Mouse (Mus musculus) heart, adult 9 months (tissue): ENCODE measurements at regions not wholly inside any gene's neighbourhood (a gene's known extent, or its start where the extent isn't known, plus 50 kb on each side); places are given as distances from the start of the nearest gene placed in this dataset.

Experiments used
- DNase-seq, 2 experiments: peaks; one replicate each; pipeline ENCODE4 v3.0.0; 2022; ENCODE audit warnings: low spot score in 2 of 2

DNA sequence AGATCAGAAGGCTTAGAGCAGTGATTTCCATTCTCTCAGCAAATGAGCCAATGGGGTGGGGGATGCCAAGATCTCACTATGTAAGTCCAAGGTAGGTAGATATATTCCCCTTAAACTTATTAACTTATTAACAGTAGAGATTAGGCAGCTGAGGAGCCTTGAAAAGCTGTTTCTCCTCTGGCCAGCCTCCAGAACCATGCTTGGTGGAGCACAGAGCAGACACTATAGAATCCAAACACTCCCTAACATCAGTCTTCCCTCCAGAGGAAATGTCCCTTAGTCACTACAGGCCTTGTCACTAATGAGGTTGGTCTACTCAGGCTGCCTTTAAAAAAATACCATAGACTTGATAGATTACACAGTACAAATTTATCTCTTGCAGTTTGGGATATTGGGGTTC is 152.8 kb upstream of the Usp24 start:
- no peak for DNase-seq

GRCm38 (mm10) chr4:106167716-106168115 is 148.3 kb upstream of the Usp24 start:
- DNase-seq, result no peak

DNA sequence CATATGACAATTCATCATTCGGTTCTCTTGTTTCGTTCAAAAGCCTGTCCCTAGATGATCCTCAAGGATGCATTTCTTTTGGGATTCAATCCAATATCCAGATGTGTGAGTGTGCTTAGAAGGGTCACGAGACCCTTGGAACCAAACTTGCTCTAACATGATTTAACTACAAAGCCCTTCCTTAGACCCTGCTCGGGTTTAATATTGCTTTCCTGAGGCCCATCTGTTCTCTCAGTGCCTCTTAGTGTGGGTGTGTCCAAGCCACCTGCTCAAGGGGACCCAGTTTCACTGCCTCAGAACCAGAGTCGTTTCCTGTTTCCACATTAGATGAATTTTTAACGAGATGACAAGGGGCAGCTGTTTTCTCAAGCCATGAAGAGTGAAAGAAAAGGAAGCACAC is 147.3 kb upstream of the Usp24 start:
- no peak for DNase-seq

DNA sequence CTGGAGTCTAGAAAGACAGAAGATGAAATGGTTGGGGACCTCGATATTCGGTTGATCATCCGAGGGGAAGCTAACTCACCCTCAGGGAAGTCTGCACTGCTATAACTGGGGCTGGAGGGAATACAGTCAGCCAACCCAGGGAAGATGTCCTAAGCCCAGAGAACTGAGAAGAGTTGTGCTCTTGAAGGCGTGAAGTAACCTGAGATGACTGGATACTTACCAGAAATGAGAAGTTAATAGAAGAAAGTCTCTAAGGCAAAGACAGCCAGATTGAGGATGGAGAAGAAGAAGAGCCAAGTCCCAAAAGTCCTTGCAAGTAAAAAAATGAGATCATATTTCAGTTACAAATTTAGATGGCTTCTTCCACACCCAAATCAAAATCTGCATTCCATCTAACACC is 146.5 kb upstream of the Usp24 start:
- no peak for DNase-seq

DNA sequence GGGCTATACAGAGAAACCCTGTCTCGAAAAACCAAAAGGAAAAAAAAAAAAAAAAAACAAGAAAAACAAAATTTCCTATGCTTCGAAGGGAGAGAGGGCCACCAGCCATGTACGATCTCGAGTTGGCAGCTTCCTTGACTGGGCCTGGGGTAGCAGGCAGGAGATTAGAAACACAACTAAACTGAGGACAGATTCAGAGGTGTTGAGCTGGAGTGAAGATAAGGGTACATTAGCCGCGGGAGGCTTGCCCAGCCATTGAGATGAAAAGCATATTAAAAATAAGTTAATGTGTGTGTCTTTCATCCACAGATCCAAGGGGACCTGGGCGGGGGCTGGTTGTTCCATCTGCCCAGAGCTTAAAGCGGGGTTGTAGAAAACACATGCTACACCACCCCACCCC is 145.3 kb upstream of the Usp24 start:
- DNase-seq, result no peak

GRCm38 (mm10) chr4:106175352-106175751 is 140.7 kb upstream of the Usp24 start:
- DNase-seq, result no peak

DNA sequence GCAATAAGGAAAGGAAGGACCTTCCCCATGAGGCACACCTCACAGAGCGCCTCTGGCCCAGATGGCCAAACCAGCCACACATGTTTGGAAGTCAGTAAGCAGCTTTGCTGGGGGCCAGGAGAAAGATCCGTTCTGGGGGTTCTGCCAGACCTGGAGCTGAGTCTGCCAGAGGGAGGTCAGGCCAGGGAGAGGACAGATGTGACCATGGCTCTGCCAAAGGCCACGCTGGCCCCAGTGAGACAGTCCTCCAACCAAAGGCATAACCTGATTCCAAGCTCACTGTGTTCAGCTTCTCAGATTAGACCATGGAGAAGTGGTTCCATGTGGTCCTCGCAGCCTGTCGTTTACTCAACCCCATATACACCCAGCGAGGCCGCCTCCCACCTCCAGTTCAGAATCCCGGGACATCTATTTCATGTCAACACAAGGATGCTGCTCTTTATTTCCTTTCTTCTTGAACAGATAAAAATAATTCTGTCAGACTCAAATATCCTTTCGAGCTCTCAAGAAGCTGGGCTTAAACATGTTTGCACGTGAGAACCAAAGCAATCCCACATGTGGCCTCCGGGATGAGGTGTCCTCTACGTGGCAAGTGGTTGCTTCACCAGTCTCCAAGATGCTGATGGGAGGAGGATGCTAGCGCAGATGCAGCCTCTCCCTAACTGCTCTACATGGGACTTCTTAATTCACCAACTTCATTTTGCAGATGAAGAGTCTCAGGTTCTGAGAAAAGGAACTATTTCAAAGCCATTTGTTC is 130.1 kb upstream of the Usp24 start:
- peak; percentile 77 to 86 for DNase-seq

DNA sequence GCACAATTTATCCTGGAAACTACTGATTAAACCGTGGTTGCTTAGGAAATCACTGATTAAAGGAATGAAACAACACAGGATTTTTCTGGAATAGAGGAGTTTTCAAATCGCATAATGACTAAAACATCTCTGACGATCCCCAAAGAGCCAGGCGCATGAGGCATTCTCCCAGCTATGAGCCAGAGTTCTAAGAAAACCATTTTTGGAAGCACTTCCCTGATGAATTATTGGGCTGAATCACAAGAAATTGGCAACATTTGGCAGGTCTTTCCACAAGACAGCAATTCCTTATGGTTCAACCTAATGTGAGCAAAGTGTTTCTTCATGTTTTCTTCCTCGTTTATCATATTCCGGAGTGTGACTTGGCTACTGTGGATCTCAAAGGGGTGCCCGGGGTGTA is 129.3 kb upstream of the Usp24 start:
- peak in 1 of 2 experiments; percentile 54 for DNase-seq

- no peak for DNase-seq
Measured at GRCm38 (mm10) chr4:106190248-106190647, 125.8 kb upstream of the Usp24 start.

GRCm38 (mm10) chr4:106191331-106191730 is 124.7 kb upstream of the Usp24 start:
- no peak for DNase-seq

- DNase-seq, result peak; percentile 47 to 52
Measured at GRCm38 (mm10) chr4:106191843-106192242, 124.2 kb upstream of the Usp24 start.

- DNase-seq, result no peak
Measured at GRCm38 (mm10) chr4:106193204-106193945, 122.6 kb upstream of the Usp24 start.

- peak; percentile 62 to 71 for DNase-seq
Measured at GRCm38 (mm10) chr4:106195497-106196166, 120.4 kb upstream of the Usp24 start.

- peak; percentile 80 to 85 for DNase-seq
Measured at GRCm38 (mm10) chr4:106199833-106200232, 116.2 kb upstream of the Usp24 start.

DNA sequence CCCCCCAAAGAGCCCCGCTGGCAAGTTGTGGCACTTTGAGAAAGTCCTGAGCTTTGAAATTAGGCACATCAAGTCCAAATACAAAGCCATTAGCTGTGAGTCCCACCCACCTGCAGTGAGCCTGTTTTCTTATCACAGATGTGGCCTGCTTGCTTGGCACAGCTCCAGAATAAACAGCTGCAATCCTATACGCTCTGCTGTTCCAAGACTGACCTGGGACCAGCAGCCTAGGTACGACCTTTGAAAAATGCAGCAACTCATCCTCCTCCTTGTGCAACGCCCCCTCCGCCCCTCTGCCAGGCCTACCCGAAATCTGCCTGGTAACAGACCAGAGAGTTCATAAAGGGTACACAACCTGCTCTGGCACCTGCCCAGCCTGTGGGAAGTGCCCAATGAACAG is 115.8 kb upstream of the Usp24 start:
- peak; percentile 34 to 43 for DNase-seq

DNA sequence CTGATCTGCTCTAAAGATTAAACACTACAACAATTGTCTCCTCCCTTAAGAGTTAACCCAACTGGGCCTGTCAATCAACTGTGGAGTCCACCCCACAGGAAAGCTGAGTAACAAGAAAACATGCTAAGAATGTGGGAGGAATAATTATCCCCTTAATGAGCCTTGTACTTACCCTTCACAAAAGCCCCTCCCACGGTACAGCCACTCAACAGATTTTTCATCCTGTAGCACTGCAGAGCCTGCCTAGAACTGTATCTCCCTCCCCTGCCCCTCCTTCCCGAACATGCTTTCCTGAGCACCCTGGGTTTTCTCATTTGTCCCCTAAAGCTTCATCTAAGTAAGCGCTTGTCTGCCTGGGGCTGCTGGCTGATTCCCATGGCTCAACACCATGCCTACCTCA is 113.5 kb upstream of the Usp24 start:
- DNase-seq, result no peak

DNA sequence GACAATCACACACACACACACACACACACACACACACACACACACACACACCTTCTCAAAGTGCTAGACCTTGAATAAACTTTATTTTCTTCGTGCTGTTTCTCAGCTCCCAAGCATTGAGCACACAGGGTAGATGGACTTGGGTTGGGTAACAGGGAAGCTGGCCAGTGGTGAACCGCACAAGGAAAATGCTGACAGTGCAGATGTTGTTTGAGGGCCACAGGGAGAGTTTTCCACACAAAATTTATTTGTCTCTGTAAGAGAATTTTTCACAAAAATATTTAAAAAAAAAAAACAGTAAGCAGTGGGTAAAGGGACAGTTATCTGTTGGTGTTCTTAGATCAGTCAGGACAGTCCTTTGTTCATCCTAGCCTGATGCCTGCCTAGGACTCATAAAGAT is 110.8 kb upstream of the Usp24 start:
- no peak for DNase-seq

- DNase-seq, result no peak
Measured at GRCm38 (mm10) chr4:106206023-106206422, 110.0 kb upstream of the Usp24 start.

DNA sequence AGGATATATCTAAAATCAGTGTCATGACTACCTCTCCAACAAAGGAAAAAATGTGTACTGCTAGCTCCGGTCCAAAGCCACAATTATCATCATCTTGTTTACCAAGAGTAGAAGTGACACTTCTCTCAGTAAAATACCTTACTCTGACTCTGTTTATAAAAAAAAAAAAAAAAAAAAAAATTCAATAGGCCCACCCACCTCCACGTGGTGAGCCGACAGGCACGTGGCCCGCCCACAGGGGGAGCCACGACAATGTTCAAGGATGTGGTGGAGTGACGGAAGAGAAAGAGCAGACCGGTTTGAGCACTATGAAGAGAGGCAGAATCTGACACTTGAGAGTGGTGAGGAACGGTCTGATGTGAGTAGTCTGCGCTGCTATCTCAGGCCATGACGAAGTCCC is 106.5 kb upstream of the Usp24 start:
- no peak for DNase-seq

- DNase-seq, result no peak
Measured at GRCm38 (mm10) chr4:106209975-106210374, 106.0 kb upstream of the Usp24 start.

GRCm38 (mm10) chr4:106214170-106214569 is 101.8 kb upstream of the Usp24 start:
- DNase-seq, result no peak

GRCm38 (mm10) chr4:106220621-106221020 is 95.4 kb upstream of the Usp24 start:
- DNase-seq, result no peak
